Mouse (Mus musculus) common myeloid progenitor, adult 5-6 weeks (primary cell): ENCODE data around the gene Cers2. TPM values are rescaled to one million over a fixed set of nuclear protein-coding genes. Genes with fewer than 3 reads are reported as not detected.

Source experiments
- ATAC-seq: replicated peaks from 2 replicates; pipeline ENCODE4 v1.8.0; 2016; ENCODE audit warnings: low read depth, mild to moderate bottlenecking, moderate TSS enrichment, inconsistent platforms; ENCODE audit not compliant: poor library complexity, severe bottlenecking
- total RNA-seq: library from RNA; stranded (forward); fragments of 200-1000, 187-1606 nt; gene quantifications from 2 replicates; pipeline ENCODE4 v1.2.3, GENCODE M21; 2017

Cers2 gene
- total RNA-seq: 94.9 and 102 TPM in 2 replicates

- ATAC-seq: no peak
Observed at GRCm38 (mm10) chr3:95314486-95315093, at the start of gene Cers2. TSS of gene Cers2 (plus strand) at chr3:95314791.

- ATAC-seq: no peak
Observed at GRCm38 (mm10) chr3:95266052-95266451, 48.5 kb upstream of the Cers2 start.

GRCm38 (mm10) chr3:95267855-95268254 lies 46.7 kb upstream of the Cers2 start:
- no peak for ATAC-seq

- no peak for ATAC-seq
Observed at GRCm38 (mm10) chr3:95269789-95270188, 44.8 kb upstream of the Cers2 start.

DNA sequence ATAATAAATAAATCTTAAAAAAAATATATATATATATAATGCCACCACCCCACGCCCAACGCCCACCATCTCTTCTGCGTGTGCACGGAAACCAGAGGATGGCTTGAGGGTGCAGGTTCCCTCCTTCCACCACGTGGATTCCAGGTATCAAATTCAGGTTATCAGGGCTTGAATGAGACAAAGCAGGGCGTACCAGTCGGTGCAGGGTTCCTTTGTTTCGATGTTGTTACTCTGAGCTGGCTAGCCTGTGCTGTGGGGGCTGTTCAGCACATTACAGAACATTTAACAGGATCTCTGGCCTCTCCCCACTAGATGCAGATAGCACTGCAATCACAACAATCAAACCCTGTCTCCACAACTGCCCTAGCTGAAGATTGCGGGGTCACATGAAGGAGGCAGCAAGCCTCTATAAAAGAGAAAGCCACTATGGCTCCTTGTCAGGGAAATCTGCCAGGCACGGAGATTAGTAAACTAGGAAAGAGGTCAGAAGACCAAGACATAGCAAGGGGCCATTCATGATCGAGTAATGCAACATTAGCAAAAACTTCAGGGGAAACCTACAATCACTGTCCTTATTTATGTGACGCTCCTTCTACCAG lies 43.7 kb upstream of the Cers2 start:
- ATAC-seq: no peak

GRCm38 (mm10) chr3:95273471-95273870 lies 41.1 kb upstream of the Cers2 start:
- ATAC-seq: no peak

GRCm38 (mm10) chr3:95274453-95274852 lies 40.1 kb upstream of the Cers2 start:
- ATAC-seq: no peak

DNA sequence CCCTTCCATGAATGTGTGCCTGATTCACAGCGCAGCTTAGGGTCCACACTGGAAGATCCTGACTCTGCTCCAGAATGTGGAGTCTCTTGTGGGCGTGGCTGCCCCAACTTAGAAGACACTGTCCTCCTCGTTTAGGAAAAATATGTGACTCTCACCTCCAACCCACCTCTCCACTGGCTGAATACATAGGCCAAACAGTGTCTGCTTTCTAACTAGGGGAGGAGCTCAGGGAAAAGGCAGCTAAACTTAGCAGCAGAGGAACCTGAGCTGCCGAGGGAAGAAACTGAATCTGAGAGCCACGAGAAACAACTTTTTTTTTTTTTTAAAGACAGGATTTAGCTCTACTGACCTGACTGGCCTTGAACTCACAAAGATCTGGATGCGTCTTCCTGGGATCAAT lies 39.4 kb upstream of the Cers2 start:
- ATAC-seq: no peak

DNA sequence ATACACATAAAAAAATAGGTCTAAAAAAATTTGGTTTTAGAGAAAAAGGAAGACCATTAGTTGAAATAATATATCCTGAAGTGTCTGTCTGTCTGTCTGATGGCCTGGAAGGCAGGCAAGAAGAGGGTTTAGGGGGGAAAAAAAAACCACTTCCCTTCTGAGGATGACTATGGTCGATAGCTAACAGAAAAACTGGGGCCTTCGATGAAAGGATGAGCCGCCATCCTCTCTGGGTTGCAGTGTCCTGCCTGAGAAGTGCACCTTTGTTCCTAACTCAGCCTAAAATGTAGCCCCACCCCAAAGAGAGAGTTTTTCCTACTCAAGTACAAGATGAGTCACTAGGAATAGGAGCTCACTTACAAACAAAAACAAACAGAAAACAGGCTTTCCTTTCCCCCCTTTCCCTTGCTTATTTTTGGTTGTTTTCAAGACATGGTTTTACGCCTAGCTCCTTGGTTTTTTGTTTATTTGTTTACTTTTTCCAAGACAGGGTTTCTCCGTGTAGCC lies 38.1 kb upstream of the Cers2 start:
- no peak for ATAC-seq

GRCm38 (mm10) chr3:95277149-95277551 lies 37.4 kb upstream of the Cers2 start:
- no peak for ATAC-seq

GRCm38 (mm10) chr3:95280747-95281146 lies 33.8 kb upstream of the Cers2 start:
- no peak for ATAC-seq

DNA sequence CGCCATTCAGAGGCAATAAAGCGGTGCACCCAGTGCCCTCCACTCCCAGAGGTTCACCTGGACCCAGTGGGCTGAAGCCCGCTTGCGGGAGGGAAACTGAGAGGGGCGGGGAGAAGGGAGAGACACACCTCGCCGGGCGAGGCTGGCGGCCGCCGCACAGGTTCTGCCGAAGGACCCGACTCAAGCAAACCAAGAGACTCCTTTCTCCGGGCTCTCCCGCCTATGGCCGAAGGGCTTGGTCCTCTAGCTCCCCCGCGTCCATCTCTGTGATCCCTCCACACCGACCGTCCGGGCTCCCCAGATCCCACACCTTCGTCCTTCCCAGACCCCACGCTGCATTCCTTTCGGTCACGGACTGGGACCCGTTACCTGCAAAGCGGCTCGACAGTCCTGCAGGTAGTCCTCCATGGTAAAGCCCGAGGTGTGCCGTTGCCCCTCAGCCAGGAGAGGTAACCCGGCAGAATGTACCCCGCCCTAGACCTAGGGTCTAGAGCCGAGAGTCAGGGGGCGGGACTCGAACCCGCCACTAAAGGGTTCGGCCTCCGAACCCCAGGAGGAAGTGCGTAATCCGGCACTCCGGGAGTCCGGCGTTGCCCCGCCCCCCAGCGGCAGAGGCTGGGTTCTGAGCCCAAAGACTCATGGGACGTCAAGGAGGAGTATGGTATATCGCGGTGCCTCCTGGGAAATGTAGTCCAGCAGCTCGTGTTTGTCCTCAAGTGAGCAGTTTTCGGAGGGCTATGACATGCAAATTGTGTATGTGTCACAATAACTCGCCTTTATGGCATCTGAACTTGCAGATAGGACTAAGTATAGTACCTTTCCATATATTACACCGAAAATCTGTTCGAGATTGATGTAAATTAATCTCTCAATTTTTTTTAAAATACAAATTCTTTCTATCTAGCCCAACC lies 33.1 kb upstream of the Cers2 start, which contains the start of the genes Mindy1 and Prune1:
Gene Mindy1 (plus strand): TSS at position 130 of the 911 bp plus-strand sequence.
Gene Prune1 (minus strand): TSS at position 861 of the 911 bp plus-strand sequence.
- ATAC-seq: peak; percentile 75

DNA sequence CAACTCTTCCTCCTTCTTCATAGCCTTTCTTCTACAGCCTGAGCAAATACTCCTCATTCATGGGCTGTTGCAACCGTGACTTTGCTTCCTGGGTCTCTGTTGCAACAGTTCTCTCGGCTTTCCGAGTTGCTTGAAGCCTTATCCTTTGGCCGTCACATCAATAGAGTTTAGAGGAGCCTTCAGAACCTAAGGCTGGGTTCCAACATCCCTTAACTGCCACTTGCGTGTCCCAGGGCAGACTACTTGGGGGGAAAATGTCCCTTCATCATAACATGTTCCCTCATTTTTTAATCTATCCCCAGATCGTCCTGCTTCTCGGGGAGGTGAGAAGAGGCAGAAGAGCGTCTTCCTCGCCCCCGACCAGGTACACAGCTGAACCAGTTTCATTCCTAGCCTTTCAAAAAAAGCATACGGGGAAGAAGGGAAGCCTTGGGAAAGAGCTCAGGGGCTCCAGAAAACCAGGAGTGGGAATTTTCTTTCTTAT lies 32.2 kb upstream of the Cers2 start:
- peak; percentile 16; the same call in 1 of the 2 replicates for ATAC-seq

DNA sequence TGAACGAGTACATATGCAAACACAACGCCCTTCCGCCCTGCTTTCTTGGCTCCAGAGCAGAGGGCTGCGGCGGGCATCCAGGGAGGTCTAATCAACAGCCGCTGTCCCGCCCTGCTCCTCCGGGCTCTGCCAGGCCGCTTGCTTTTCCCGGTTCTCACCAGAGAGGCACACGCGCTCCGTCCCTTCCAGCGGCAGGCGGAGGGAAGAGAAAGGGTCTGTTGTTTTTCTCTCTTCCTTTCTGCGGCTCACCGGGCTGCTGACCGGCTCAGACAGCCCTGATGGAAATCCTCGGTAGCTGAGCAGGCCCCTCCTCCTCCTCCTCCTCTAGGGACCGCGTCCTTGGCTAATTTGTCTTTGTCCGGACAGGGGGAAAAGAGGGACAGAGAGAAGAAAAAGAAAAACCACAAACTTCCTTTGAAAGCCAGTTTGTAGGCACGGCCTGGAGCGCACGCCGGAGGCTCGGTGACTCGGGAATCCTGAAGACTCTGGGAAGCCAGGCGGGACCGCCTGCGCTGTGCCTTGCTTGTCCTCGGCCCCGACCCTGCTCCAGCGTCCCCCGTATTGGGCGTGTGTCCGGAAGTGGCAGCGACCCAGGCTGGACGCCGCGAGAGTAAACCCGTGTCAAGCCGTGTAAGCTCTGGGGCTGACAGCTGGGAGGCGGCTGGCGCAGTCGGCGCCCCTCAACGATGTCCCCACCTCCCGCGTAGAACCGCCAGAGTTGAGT lies 31.6 kb upstream of the Cers2 start:
- ATAC-seq: peak; percentile 39

DNA sequence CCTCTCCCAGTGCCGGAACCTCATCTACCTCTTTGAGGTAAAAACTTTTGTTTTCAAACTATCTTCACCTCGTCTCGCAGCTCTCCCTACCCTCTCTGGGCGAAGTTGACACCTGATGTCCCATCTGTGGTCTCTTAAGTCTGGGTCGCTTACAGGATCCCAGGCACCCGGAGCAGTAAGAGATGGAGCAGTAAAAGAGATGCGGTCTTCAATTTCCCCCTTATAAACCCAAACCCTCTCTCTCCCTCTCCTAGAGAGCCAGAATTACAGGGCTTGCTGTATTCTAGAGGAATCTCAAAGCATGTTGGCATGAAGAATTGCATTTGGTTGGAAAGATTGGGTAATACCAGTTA lies 31.0 kb upstream of the Cers2 start:
- no peak for ATAC-seq

GRCm38 (mm10) chr3:95284062-95284461 lies 30.5 kb upstream of the Cers2 start:
- no peak for ATAC-seq

GRCm38 (mm10) chr3:95284501-95285281 lies 29.9 kb upstream of the Cers2 start:
- no peak for ATAC-seq

DNA sequence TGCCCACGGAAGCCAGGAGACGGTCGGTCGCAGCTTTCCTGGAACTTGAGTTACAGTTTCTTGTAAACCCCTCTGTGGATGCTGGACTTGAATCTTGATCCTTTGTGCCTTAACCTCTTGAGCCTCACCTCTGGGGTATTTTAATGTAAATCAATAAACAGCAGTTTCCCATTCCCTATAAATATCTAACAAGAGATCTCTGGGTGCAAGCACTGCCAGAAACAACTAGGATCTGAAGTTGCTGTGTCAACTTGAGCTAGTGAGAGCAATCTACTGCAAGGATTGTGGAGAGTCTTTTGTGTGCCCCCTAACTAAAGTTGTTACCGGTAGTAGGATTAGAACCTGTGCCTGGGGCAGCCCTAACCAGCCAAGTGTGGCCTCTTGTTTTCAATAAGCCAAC lies 29.2 kb upstream of the Cers2 start:
- ATAC-seq: no peak

GRCm38 (mm10) chr3:95286011-95286410 lies 28.6 kb upstream of the Cers2 start:
- ATAC-seq: no peak
